Mouse (Mus musculus) hindbrain, embryonic 11.5 days (tissue): ENCODE results near the gene Tnp2. TPM values are rescaled to one million over a fixed set of nuclear protein-coding genes. Genes with fewer than 3 reads are reported as not detected.
"Not testable (repeated sequence)": the region's sequence is repeated elsewhere in the genome, so short reads cannot be mapped to it uniquely, and the experiment has no call there.

Experiments used
- ATAC-seq: fragments of 200-750 bp; cut with Nextera tagmentation; 2 replicates; pipeline ENCODE4 v1.8.0; 2017; ENCODE audit warnings: mild to moderate bottlenecking, moderate TSS enrichment, moderate library complexity; ENCODE audit not compliant: low FRiP score
- DNase-seq: peaks from one replicate; pipeline ENCODE4 v3.0.0-alpha.2; 2015; ENCODE audit warnings: low spot score
- H3K27ac ChIP-seq: fragments of 300-500 bp; sonication (generic); 2 replicates; pipeline ENCODE4 v1.5.1; 2014; ENCODE audit warnings: mild to moderate bottlenecking, low read depth, low read length
- H3K27me3 ChIP-seq: fragments of 300-500 bp; sonication (generic); 2 replicates; pipeline ENCODE4 v1.6.1; 2014; ENCODE audit warnings: mild to moderate bottlenecking, low read length, moderate library complexity, mixed read lengths; ENCODE audit not compliant: control insufficient read depth, insufficient read depth
- H3K36me3 ChIP-seq: fragments of 300-500 bp; sonication (generic); 2 replicates; pipeline ENCODE4 v1.6.1; 2014; ENCODE audit warnings: mild to moderate bottlenecking, low read length, moderate library complexity, mixed read lengths; ENCODE audit not compliant: control insufficient read depth, insufficient read depth
- H3K4me1 ChIP-seq: fragments of 300-500 bp; sonication (generic); replicated peaks from 2 replicates; pipeline ENCODE4 v1.6.1; 2014; ENCODE audit warnings: low read length, mixed read lengths; ENCODE audit not compliant: control insufficient read depth, insufficient read depth
- H3K4me2 ChIP-seq: fragments of 300-500 bp; sonication (generic); replicated peaks from 2 replicates; pipeline ENCODE4 v1.6.1; 2014; ENCODE audit warnings: mild to moderate bottlenecking, low read depth, low read length
- H3K4me3 ChIP-seq: fragments of 300-500 bp; sonication (generic); 2 replicates; pipeline ENCODE4 v1.5.1; 2014; ENCODE audit warnings: low read depth, low read length
- H3K9ac ChIP-seq: fragments of 300-500 bp; sonication (generic); 2 replicates; pipeline ENCODE4 v1.6.1; 2014; ENCODE audit warnings: low read depth, low read length
- H3K9me3 ChIP-seq: fragments of 300-500 bp; sonication (generic); 2 replicates; pipeline ENCODE4 v1.6.1; 2016; ENCODE audit warnings: low read length; ENCODE audit not compliant: control insufficient read depth
- WGBS: fragments of 180-500 bp; shearing (Covaris S2); extraction: QIAGEN DNeasy Blood & Tissue Kit; methylation state at CpG from one replicate; pipeline ENCODE4 v1.1.7; 2014; 5-methylcytosine and 5-hydroxymethylcytosine counted together
- polyA plus RNA-seq: library from polyadenylated mRNA; unstranded; fragments of >200 nt; fragmentation: Nextera tagmentation; extraction: Ambion mirVana; gene quantifications from 2 replicates; pipeline ENCODE4 v1.2.1, GENCODE M21; 2014

The Tnp2 gene
- polyA plus RNA-seq, 1 experiment from 2014 or later: not detected

DNA sequence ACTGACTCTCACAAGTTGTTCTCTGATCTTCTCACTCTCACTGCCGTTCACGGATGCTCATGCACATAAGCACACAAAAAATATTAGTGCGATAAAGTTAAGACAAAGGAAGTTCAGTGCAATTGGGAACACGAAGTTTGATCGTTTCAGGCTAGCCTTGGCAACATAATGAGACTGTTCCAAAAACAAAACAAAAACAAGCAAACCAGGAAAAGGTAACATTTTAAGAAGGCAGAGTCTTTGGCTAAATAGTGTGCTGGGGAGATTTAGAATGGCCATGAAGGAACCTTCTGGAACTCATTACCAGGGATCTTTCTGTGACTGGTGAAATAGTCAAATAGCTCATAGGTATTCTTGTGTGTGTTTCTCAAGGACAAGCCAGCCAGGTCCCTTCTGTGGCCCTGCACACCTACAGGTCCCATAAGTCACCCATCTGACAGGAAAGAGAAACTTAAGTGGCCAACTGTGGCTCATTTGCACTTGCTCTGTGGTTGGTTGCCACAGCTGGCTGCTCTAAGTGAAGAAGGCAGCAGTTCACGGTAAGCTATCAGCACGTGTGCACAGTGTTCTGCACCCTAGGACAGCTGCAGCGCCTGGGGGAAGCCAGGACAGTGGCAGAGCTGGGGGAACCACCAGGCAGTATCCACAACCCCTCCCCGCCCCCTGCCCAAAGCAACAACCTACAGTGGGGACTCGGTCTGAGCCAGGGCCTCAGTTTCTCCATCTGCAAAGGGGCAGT lies 17.5 kb upstream of the Tnp2 start, which contains the start of gene Prm1:
Gene Prm1, minus strand, starts transcription at position 51 of the 739 bp plus-strand sequence.
- no peaks in the 10 kb centered on the region for H3K9me3 ChIP-seq
- H3K4me3 ChIP-seq: no peak within 1 kb of the TSS
- no peak for ATAC-seq
- no peak within 1 kb of the TSS for H3K4me2 ChIP-seq
- no peak for DNase-seq
- H3K36me3 ChIP-seq: no peaks in the 10 kb centered on the region
- no peaks in the 10 kb centered on the region for H3K4me1 ChIP-seq
- 80% methylated on average over 10 of the region's 10 CpGs for WGBS
- no peaks in the 10 kb centered on the region for H3K27me3 ChIP-seq
- H3K9ac ChIP-seq: no peak within 1 kb of the TSS
- H3K27ac ChIP-seq: no peak within 1 kb of the TSS

DNA sequence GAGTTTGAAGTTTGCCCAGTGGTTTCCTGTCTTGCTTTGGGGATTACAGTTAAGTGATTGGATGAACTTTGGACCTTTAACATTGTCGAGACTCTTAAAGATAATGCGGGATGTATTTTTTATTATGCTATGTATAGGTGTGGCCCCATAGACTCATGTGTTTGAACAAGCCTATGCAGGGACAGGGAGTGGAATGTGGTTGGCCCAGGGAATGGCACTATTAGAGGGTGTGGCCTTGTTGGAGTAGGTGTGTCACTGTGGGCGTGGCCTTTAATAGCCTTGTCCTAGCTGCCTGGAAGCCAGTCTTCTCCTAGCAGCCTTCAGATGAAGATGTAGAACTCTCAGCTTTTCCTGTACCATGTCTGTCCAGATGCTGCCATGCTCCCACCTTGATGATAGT lies 14.0 kb upstream of the Tnp2 start:
- not testable (repeated sequence) for H3K9me3 ChIP-seq, ATAC-seq

DNA sequence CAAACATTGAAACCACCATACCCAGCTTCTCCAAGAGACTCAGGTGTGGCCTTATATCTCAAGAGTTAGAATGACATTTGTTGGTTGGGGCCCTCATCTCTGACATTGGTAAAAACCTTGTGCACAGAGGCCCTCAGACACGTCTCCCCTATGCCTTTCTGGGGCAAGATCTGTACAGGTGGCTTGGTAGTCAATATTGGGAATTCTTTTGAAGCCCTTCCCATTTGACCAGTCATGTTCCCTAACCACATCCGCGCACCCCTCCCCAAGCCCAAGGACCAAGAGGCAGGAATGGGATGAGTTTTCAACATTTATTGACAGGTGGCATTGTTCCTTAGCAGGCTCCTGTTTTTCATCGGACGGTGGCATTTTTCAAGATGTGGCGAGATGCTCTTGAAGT lies 7.6 kb upstream of the Tnp2 start, which contains the start of gene Prm2:
Gene Prm2, minus strand, starts transcription at position 101 of the 400 bp plus-strand sequence.
- Histone ChIP-seq H3K4me3 (no peak within 1 kb of the TSS), H3K9me3 (no peaks in the 10 kb centered on the region), H3K9ac (no peak within 1 kb of the TSS), H3K4me1 (no peaks in the 10 kb centered on the region), H3K27ac (no peak within 1 kb of the TSS), H3K36me3 (no peaks in the 10 kb centered on the region), H3K27me3 (no peaks in the 10 kb centered on the region; the same call in 1 of the 2 replicates), H3K4me2 (no peak within 1 kb of the TSS)
- no peak for ATAC-seq
- 80% methylated on average over 6 of the region's 6 CpGs for WGBS
- DNase-seq: no peak

More for the DNA sequence above, 14.0 kb upstream of the Tnp2 start:
- H3K36me3 ChIP-seq, H3K4me1 ChIP-seq, H3K27ac ChIP-seq, H3K27me3 ChIP-seq, H3K4me2 ChIP-seq, DNase-seq, H3K9ac ChIP-seq, H3K4me3 ChIP-seq: not testable (repeated sequence)
- 88% methylated on average over 3 of the region's 3 CpGs for WGBS

DNA sequence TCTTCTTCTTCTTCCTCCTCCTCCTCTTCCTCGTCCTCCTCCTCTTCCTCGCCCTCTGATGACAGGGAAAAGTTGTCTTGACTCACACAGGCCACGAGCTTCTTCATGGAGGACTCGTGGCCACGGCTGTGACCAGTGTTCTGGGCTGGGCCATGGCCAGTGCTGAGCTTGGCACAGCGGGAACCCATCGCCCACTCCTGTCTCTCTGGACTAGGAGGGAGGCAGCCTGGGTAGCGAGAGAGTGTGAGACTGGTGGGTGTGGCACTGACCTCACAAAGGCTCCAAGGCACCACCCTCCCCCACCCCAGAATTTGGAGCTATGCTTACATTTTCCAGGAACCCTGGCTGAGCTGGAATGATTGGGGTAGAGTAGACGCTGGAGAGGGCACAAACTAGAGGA lies 2.2 kb upstream of the Tnp2 start, which contains the start of gene Prm3:
Gene Prm3, minus strand, starts transcription at position 213 of the 400 bp plus-strand sequence.
- H3K27me3 ChIP-seq: no peaks in the 10 kb centered on the region
- H3K4me1 ChIP-seq: no peaks in the 10 kb centered on the region; the same call in 1 of the 2 replicates
- ATAC-seq (no peak), DNase-seq (no peak)
- no peak within 1 kb of the TSS for H3K27ac ChIP-seq
- no peak within 1 kb of the TSS for H3K4me3 ChIP-seq
- no peak within 1 kb of the TSS for H3K4me2 ChIP-seq
- H3K36me3 ChIP-seq: no peaks in the 10 kb centered on the region
- 73% methylated on average over 9 of the region's 9 CpGs for WGBS
- no peak within 1 kb of the TSS for H3K9ac ChIP-seq
- H3K9me3 ChIP-seq: no peaks in the 10 kb centered on the region

DNA sequence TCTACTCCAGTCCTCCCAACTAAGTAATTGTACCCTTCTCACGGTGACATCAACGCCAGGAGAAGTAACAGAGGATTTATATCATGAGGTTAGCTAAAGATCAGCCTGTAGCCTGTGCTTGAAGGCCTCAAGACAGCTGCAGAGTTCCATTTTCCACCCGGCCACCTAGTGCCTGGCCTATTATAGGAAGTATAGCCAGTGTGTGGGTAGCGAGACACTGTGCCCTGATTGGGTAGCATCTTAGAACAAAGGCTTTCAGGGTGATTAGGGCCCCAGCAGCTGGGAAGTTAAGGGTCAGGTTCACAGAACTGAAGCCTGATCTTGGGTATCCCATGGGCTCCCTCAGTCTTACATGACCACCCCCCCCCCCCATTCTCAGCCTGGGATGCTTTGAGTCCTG lies 406 bp upstream of the Tnp2 start:
- no peaks in the 10 kb centered on the region; the same call in 1 of the 2 replicates for H3K4me1 ChIP-seq
- no peak overlapping the region for H3K9ac ChIP-seq
- no peak overlapping the region for H3K4me3 ChIP-seq
- H3K27ac ChIP-seq: no peak overlapping the region
- 47% methylated on average over 4 of the region's 4 CpGs for WGBS
- peaks cover 10% of the 10 kb centered on the region for H3K27me3 ChIP-seq
- H3K4me2 ChIP-seq: no peak overlapping the region
- DNase-seq (no peak), ATAC-seq (no peak)
- no peaks in the 10 kb centered on the region for H3K9me3 ChIP-seq
- no peaks in the 10 kb centered on the region for H3K36me3 ChIP-seq

DNA sequence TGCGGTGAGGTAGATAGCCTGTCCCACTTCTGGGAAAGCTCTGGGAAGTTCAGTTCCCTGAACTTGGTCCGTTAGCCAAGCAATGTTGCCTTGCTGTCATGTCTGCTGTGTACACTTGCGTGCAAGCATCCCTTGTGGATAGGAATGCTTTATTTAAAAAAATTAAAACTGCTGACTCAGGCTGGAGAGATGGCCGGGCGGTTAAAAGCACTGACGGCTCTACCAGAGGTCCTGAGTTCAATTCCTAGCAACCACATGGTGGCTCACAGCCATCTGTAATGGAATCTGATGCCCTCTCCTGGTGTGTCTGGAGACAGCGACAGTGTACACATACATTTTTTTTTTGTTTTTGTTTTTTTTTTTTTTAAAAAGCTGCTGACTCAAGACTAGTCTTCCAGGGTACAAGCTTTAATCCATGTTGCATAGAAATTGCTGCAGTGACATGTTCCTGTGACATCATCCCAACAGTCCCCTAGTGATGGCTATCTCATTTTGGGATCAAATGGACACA lies 857 bp downstream of the Tnp2 start:
- ATAC-seq: no peak
- Histone ChIP-seq H3K4me1 (no peaks in the 10 kb centered on the region; the same call in 1 of the 2 replicates), H3K4me3 (no peak overlapping the region), H3K9me3 (no peaks in the 10 kb centered on the region), H3K27me3 (peaks cover 15% of the 10 kb centered on the region), H3K27ac (no peak overlapping the region), H3K36me3 (no peaks in the 10 kb centered on the region), H3K4me2 (no peak overlapping the region), H3K9ac (no peak overlapping the region)
- no peak for DNase-seq
- WGBS: 82% methylated on average over 7 of the region's 7 CpGs

DNA sequence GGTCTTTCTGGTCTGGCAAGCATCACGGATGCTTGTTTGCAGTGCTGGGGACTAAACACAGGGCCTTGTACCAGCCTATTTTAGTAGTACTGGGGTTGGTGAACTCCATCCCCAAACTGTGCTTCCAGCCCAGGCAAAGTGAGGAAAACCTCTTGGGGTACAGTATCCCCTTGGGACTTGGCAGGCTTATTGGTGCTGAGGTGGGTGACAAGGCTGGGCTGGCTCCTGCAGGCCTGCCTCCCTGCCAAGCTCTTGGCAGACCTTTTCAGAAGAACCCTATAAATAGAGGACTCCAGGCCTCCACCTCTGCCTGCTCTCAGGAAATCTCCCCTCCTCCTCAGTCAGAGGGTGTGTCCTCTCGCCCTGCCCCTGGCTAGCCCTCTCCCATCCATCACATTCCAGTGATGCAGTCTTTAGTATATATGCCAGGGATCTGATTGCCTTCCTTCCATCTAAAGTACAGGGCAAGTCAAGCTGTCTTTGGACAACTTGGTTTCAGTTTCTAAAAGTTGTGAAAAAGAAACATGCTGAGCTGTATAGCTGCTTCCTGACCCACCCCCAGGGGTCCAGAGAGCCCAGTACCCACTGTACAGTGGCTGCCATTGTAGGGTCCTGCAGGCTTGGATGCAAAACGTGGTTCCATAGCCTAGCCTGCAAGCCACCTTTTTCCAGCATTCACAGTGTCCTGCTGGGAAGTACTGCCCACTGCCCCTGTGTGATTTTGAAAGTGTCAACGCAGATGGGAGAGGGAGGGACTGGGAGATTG lies 1.5 kb downstream of the Tnp2 start:
- no peak overlapping the region for H3K27ac ChIP-seq
- H3K9ac ChIP-seq: no peak overlapping the region
- no peak for DNase-seq
- H3K4me1 ChIP-seq: no peaks in the 10 kb centered on the region; the same call in 1 of the 2 replicates
- H3K9me3 ChIP-seq: no peaks in the 10 kb centered on the region
- ATAC-seq: no peak
- WGBS: 65% methylated on average over 4 of the region's 4 CpGs
- no peak overlapping the region for H3K4me3 ChIP-seq
- H3K36me3 ChIP-seq: no peaks in the 10 kb centered on the region
- no peak overlapping the region for H3K4me2 ChIP-seq
- peaks cover 15% of the 10 kb centered on the region for H3K27me3 ChIP-seq

DNA sequence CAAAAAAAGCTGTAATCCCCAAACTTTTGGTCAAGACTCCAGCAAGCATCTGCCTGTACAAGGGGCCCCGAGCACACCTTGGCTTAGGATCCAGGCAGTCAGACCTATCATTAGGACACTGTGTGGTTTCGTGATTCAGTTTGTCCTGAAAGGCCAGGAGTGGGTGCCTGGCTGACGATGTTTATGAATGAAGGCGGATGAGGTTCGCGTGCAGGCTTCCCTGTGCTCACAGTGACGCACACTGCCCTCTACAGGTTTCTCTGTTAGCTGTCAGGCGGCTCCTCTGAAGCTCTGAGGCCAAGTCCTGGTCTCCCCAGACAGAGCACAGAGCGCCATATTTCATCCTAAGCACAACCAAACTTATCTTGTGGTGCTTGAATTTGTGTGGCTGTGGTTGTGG lies 2.2 kb downstream of the Tnp2 start:
- no peak overlapping the region; the same call in 1 of the 2 replicates for H3K27ac ChIP-seq
- H3K27me3 ChIP-seq: peaks cover 15% of the 10 kb centered on the region
- no peaks in the 10 kb centered on the region for H3K9me3 ChIP-seq
- H3K4me1 ChIP-seq: no peaks in the 10 kb centered on the region; the same call in 1 of the 2 replicates
- DNase-seq (peak; percentile 90), ATAC-seq (peak; percentile 32)
- WGBS: 5% methylated on average over 9 of the region's 9 CpGs
- H3K9ac ChIP-seq: peak overlapping the region; percentile 53; the same call in 1 of the 2 replicates
- no peaks in the 10 kb centered on the region for H3K36me3 ChIP-seq
- H3K4me3 ChIP-seq: peak overlapping the region; percentile 60
- peak overlapping the region; percentile 71 for H3K4me2 ChIP-seq
